Mouse (Mus musculus) thymus, postnatal 14 days (tissue): ENCODE measurements around the gene B4gat1.
"Not testable (repeated sequence)": the region's sequence is repeated elsewhere in the genome, so short reads cannot be mapped to it uniquely, and the experiment has no call there.

Source experiments
- DNase-seq: peaks from one replicate; pipeline ENCODE4 v3.0.0; 2021

Gene B4gat1

DNA sequence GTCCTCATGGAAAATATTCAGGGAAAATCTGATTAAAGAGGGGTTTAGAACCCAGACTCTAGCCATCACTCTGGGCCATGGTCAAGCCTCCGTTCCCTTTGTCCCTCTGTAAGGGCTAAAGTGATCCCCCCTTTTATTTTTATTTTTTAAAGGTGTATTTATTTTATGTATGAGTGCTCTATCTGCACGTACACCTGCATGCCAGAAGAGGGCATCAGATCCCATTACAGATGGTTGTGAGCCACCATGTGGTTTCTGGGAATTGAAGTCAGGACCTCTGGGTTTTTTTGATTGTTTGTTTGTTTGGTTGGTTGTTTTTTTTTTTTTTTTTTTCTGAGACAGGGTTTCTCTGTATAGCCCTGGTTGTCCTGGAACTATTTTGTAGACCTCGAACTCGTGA, 47.9 kb downstream of the B4gat1 start:
- DNase-seq = not testable (repeated sequence)

GRCm38 (mm10) chr19:5087884-5088728, 49.5 kb downstream of the B4gat1 start, which contains the start of gene Yif1a:
Gene Yif1a (plus strand): TSS chr19:5088538.
- peak; percentile 92 for DNase-seq

DNA sequence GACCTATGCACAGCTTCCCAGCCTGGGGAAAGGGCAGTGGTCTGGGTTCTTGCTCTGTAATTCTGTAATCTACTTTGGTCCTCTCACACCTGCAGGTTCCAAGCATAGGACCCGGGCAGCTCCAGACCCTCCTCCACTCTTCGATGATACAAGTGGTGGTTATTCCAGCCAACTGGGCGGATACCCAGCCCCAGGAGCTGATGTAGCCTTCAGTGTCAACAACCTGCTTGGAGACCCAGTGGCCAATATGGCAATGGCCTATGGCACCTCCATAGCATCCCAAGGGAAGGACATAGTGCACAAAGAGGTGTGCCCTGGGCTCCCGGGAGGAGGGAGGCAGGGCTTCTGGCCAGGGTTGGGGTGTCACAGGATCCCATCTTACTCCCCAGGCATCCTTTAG, 50.7 kb downstream of the B4gat1 start:
- DNase-seq = no peak
